Mouse (Mus musculus) right cerebral cortex, postnatal 14 days (tissue): ENCODE results near the gene Clps.

ENCODE experiments used
- DNase-seq: peaks from one replicate; pipeline ENCODE4 v3.0.0; 2022

Gene Clps

GRCm38 (mm10) chr17:28517441-28517955 is 43.1 kb downstream of the Clps start, which contains the start of gene Fkbp5:
Gene Fkbp5 (minus strand): TSS chr17:28517527.
- peak; percentile 29 for DNase-seq

GRCm38 (mm10) chr17:28516881-28517280 is 43.7 kb downstream of the Clps start:
- no peak for DNase-seq

GRCm38 (mm10) chr17:28515431-28516341 is 44.9 kb downstream of the Clps start:
- no peak for DNase-seq

- no peak for DNase-seq
These were observed 46.0 kb downstream of the Clps start for GRCm38 (mm10) chr17:28514555-28514954.

- DNase-seq, result no peak
These were observed 46.7 kb downstream of the Clps start for GRCm38 (mm10) chr17:28513844-28514243.

GRCm38 (mm10) chr17:28513337-28513736 is 47.2 kb downstream of the Clps start:
- no peak for DNase-seq

GRCm38 (mm10) chr17:28512696-28513095 is 47.9 kb downstream of the Clps start:
- DNase-seq, result no peak

- DNase-seq, result no peak
These were observed 48.7 kb downstream of the Clps start for GRCm38 (mm10) chr17:28511616-28512541.

- no peak for DNase-seq
These were observed 49.9 kb downstream of the Clps start for GRCm38 (mm10) chr17:28510445-28511342.
